Mouse (Mus musculus): ENCODE results near the gene Kcnd1. TPM values are rescaled to one million over a fixed set of nuclear protein-coding genes. Genes with fewer than 3 reads are reported as not detected.
A peak's percentile ranks its signal among the peaks of the same experiment; 100 is the strongest.

The Kcnd1 gene
- polyA plus RNA-seq, 1 experiment from 2014 or later: 1.6 TPM

DNA sequence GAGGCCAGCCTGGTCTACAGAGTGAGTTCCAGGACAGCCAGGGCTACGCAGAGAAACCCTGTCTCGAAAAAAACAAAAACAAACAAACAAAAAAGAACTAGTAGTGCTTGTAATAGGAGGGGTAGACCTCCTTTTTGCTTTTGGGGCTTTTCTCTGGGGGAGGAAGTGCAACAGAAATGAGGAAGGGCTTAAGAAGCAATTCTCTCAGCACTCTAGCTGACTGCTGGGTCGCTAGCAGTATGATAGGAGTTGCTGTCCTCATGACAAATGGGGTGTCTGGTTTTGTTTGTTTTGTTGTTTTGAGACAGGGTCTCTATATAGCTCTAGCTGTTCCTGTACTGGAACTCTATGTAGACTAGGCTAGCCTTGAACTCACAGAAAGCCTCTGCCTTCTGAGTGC is 42.5 kb downstream of the Kcnd1 start:
- no peaks in the 10 kb centered on the region for H3K9me3 ChIP-seq
- H3K27ac ChIP-seq: no peak overlapping the region
- H3K9ac ChIP-seq: no peak overlapping the region
- H3K4me2 ChIP-seq: no peak overlapping the region
- H3K36me3 ChIP-seq: no peaks in the 10 kb centered on the region
- no peak for ATAC-seq (ENCODE audit: borderline replicate concordance, extremely low read depth, low FRiP score, low TSS enrichment)
- H3K4me1 ChIP-seq: no peaks in the 10 kb centered on the region
- no peaks in the 10 kb centered on the region for H3K27me3 ChIP-seq
- WGBS: 74% methylated on average over 3 of the region's 3 CpGs
- no peak overlapping the region for H3K4me3 ChIP-seq

DNA sequence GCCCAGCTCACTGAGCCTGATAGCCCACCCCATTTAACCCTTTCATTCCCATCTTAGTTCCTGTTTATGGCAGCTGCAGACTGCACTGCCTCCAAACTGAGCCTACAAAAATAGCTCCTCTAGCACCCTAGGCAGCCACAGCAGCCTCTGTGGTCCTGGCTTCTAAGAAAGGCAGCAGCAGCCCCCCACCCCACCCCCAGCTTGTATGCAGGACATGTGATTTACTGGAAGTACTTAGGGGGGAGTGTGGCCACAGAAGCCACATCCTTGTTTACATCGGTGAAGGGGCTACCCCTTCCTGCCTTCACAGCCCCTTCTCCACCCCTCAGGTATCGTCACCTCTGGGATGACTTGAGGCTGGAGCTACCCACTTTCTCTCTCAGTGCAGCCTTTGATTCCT is 43.3 kb downstream of the Kcnd1 start:
- Histone ChIP-seq H3K27ac (no peak overlapping the region), H3K4me2 (no peak overlapping the region), H3K36me3 (no peaks in the 10 kb centered on the region), H3K27me3 (no peaks in the 10 kb centered on the region), H3K4me3 (no peak overlapping the region), H3K9me3 (no peaks in the 10 kb centered on the region), H3K4me1 (no peaks in the 10 kb centered on the region), H3K9ac (no peak overlapping the region)
- WGBS: 51% methylated on average over 2 of the region's 2 CpGs
- ATAC-seq (ENCODE audit: borderline replicate concordance, extremely low read depth, low FRiP score, low TSS enrichment): no peak

DNA sequence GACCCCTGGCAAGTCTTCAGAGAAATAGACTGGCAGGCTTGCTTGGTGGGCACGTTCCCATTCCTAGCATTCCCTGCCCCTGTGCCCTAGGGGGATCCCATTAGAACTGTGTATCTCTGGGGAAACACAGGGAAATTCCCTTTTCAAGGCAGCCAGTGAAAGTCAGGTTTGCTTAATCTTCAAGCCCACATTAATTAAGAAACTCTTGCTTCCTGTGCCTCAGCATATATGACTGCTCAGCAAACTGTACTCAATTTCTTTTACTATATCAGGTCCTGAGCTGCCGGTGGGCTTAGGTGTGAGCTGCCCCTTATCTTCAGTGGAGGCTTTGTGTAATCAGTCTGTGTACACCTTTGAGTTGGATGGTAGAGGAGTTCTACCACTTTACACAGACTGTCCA is 43.7 kb downstream of the Kcnd1 start:
- H3K4me2 ChIP-seq: no peak overlapping the region
- H3K4me3 ChIP-seq: no peak overlapping the region
- H3K4me1 ChIP-seq: no peaks in the 10 kb centered on the region
- no peaks in the 10 kb centered on the region for H3K27me3 ChIP-seq
- H3K9me3 ChIP-seq: no peaks in the 10 kb centered on the region
- no peak overlapping the region for H3K9ac ChIP-seq
- WGBS: 54% methylated on average over 2 of the region's 2 CpGs
- H3K36me3 ChIP-seq: no peaks in the 10 kb centered on the region
- no peak overlapping the region for H3K27ac ChIP-seq
- no peak for ATAC-seq (ENCODE audit: borderline replicate concordance, extremely low read depth, low FRiP score, low TSS enrichment)

DNA sequence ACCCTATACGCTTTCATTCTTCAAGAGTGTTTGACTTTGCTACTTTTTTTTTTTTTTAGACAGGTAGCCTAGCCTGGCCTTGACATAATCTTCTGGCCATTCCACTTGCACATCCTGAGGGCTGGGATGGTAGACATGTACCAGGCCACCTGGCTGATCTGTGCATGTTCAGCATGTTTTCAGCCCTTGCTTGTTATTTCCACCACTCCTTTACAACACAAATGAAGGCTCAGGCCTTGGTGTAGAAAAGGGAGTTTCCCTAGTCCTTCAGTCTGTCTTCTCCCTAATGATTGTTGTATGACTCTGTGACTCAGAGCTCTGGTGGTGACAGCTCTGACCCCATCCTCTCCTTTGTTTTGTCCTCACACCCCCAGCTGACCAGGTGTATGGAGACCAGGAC is 45.1 kb downstream of the Kcnd1 start:
- no peak overlapping the region for H3K9ac ChIP-seq
- WGBS: 63% methylated on average over 1 of the region's 1 CpGs
- no peaks in the 10 kb centered on the region for H3K4me1 ChIP-seq
- ATAC-seq (ENCODE audit: borderline replicate concordance, extremely low read depth, low FRiP score, low TSS enrichment): no peak
- H3K27me3 ChIP-seq: no peaks in the 10 kb centered on the region
- H3K4me2 ChIP-seq: no peak overlapping the region
- H3K36me3 ChIP-seq: peaks cover 10% of the 10 kb centered on the region; the same call in 1 of the 2 replicates
- H3K4me3 ChIP-seq: no peak overlapping the region
- H3K9me3 ChIP-seq: no peaks in the 10 kb centered on the region
- H3K27ac ChIP-seq: no peak overlapping the region

DNA sequence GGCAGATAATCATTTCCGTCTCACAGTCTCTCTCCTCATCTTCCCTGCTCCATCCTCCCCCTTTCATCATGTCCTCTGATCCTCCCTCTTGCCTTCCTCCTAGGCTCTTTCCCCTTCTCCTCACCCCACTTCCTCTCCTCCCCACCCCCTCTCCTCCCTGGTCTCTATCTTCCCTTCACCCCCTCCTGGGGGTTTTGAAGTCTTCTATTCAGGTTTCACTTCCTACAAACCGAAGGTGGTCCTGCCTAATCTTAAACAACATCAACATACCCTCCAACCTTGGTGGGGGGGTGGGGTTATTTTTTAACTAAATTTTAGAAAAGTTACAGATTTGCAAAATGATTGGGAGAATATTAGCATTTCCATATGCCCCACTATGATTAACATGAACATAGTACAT is 46.4 kb downstream of the Kcnd1 start:
- no peaks in the 10 kb centered on the region for H3K27me3 ChIP-seq
- 50% methylated on average over 2 of the region's 2 CpGs for WGBS
- no peak overlapping the region for H3K9ac ChIP-seq
- no peak overlapping the region for H3K4me3 ChIP-seq
- no peaks in the 10 kb centered on the region for H3K4me1 ChIP-seq
- no peak for ATAC-seq (ENCODE audit: borderline replicate concordance, extremely low read depth, low FRiP score, low TSS enrichment)
- peaks cover 14% of the 10 kb centered on the region; the same call in 1 of the 2 replicates for H3K36me3 ChIP-seq
- H3K4me2 ChIP-seq: no peak overlapping the region
- no peaks in the 10 kb centered on the region for H3K9me3 ChIP-seq
- no peak overlapping the region for H3K27ac ChIP-seq

DNA sequence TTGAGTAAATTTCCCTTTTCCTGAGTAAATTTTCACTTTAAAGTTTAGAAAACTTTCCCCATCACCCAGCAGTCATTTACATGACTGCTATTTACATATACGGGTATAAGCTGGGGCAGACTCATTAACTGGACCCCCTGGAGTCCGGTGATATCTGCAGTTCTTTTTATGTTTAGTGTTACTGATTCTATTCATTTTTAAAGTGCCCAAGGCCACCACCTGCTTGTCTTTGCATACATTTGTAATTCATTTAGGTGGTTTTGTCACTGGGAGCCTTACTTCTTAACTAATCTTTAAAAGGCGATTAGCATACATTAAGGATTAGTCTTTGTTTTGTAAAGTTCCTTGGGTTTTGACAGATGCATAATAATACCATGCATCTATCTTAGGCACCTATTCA is 47.7 kb downstream of the Kcnd1 start:
- 56% methylated on average over 3 of the region's 3 CpGs for WGBS
- no peak overlapping the region for H3K9ac ChIP-seq
- H3K36me3 ChIP-seq: peaks cover 18% of the 10 kb centered on the region; the same call in 1 of the 2 replicates
- no peak for ATAC-seq (ENCODE audit: borderline replicate concordance, extremely low read depth, low FRiP score, low TSS enrichment)
- no peaks in the 10 kb centered on the region for H3K27me3 ChIP-seq
- H3K4me3 ChIP-seq: no peak overlapping the region
- H3K4me1 ChIP-seq: no peaks in the 10 kb centered on the region
- no peak overlapping the region for H3K27ac ChIP-seq
- no peak overlapping the region for H3K4me2 ChIP-seq
- H3K9me3 ChIP-seq: no peaks in the 10 kb centered on the region

DNA sequence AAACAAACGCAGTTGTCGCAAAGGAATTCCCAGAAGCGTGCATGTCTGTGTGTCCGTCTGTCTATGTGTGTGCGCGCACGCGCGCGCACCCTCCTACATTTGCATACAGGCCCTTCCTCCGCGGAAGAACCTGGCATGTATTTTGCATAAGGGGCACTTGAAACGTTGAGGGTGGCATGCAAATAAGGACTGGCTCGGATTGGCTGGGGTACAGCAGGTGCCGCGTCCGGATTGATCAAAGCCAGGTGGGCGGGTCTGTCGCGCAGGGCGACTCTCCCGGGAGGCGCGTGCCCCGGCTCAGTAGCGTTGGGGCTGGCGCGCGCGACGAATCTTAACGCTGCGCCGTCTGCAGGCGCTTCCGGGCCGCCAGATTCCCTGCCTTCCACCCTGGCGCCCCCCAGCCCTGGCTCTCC is 55.9 kb downstream of the Kcnd1 start, which contains the start of gene Pim2:
Gene Pim2 (plus strand): TSS at position 256 of the 413 bp plus-strand sequence.
- peak within 1 kb of the TSS; percentile 37 for H3K9ac ChIP-seq
- 7% methylated on average over 34 of the region's 38 CpGs for WGBS
- no peaks in the 10 kb centered on the region for H3K27me3 ChIP-seq
- peak within 1 kb of the TSS; percentile 46 for H3K4me3 ChIP-seq
- no peaks in the 10 kb centered on the region for H3K9me3 ChIP-seq
- peaks cover 4% of the 10 kb centered on the region; the same call in 1 of the 2 replicates for H3K36me3 ChIP-seq
- no peak within 1 kb of the TSS for H3K27ac ChIP-seq
- peak; percentile 86 for ATAC-seq (ENCODE audit: borderline replicate concordance, extremely low read depth, low FRiP score, low TSS enrichment)
- H3K4me1 ChIP-seq: 0 out of 2 replicates have a peak, but pooled peaks cover 6% of the 10 kb centered on the region
- H3K4me2 ChIP-seq: peak within 1 kb of the TSS; percentile 82

DNA sequence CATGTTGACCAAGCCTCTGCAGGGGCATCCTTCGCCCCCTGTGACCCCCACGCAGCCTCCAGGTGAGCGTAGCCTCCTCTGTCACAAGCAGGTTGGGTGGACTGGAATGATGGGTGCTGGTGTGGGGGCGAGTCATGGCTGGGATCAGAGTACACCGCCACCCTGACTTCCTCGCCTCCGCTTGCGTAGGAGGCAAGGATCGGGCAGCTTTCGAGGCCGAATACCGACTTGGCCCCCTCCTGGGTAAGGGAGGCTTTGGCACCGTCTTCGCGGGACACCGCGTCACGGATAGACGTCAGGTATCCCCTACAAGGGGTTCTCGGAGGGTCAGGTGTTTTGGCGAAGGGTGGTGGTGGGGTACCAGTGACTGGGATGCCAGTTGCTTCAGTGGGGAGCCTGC is 56.4 kb downstream of the Kcnd1 start:
- peak overlapping the region; percentile 46 for H3K4me3 ChIP-seq
- H3K9me3 ChIP-seq: no peaks in the 10 kb centered on the region
- no peak overlapping the region for H3K27ac ChIP-seq
- H3K27me3 ChIP-seq: no peaks in the 10 kb centered on the region
- peak overlapping the region; percentile 82 for H3K4me2 ChIP-seq
- H3K9ac ChIP-seq: peak overlapping the region; percentile 37
- 34% methylated on average over 21 of the region's 21 CpGs for WGBS
- peaks cover 4% of the 10 kb centered on the region; the same call in 1 of the 2 replicates for H3K36me3 ChIP-seq
- ATAC-seq (ENCODE audit: borderline replicate concordance, extremely low read depth, low FRiP score, low TSS enrichment): peak; percentile 14; the same call in 1 of the 2 replicates
- 0 out of 2 replicates have a peak, but pooled peaks cover 6% of the 10 kb centered on the region for H3K4me1 ChIP-seq

DNA sequence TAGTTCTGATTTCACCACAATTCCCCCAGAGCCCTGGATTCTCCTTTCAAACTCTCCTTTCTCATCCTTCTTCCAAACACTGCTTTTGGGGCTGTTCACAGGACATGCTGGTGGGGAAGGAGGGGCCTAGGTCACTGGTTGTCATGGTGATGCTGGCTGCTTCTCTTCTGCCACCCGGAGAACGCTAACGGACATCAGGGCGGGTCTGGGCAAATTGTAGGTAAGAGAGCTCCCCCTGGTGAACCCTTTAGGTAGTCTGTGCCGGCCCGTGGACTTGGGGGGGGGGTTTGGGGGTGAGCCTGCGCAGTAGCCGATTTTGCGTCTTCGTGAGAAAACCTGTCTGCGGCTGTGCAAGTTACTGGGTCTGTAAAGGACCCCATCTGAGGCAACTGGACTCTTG is 57.7 kb downstream of the Kcnd1 start:
- Histone ChIP-seq H3K27ac (no peak overlapping the region), H3K9ac (no peak overlapping the region), H3K4me1 (0 out of 2 replicates have a peak, but pooled peaks cover 6% of the 10 kb centered on the region), H3K4me3 (no peak overlapping the region), H3K27me3 (no peaks in the 10 kb centered on the region), H3K4me2 (peak overlapping the region; percentile 82), H3K36me3 (no peaks in the 10 kb centered on the region), H3K9me3 (no peaks in the 10 kb centered on the region)
- peak; percentile 15; the same call in 1 of the 2 replicates for ATAC-seq (ENCODE audit: borderline replicate concordance, extremely low read depth, low FRiP score, low TSS enrichment)
- WGBS: 4% methylated on average over 11 of the region's 11 CpGs

DNA sequence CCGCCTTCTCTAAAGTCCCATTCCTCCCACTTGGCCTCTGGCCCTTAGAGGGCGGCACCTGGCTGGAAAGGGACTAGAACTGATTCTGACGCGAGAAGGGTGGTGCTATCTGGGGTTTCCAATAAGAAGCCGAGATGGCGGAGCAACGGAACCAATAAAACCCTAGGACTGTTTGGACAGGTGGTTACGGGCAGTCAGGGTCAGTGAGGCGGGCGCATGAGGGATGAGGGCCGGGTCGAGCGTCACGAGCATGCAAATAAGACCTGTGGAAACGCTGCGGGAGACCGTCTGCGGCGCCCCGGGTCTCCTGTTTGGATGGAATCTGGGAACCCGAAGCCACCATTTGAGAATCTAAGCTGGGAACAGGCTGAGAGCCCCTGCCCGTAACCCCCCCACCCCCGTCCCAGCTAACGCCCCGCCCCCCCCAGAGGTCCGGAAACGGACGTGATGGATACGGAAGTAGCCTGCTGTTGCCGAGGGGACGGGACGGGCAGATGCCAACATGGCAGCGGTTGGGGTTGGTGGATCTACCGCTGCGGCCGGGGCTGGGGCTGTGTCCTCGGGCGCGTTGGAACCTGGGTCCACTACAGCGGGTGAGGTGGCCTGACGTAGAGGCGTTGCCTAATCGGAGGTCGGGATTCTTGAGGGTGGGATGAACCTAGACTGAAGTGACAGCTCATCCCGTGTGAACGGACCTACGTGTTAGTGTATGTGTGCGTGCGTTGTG is 61.9 kb downstream of the Kcnd1 start, which contains the start of gene Slc35a2:
Gene Slc35a2 (plus strand): TSS at position 188 of the 727 bp plus-strand sequence.
- peak; percentile 92 for ATAC-seq (ENCODE audit: borderline replicate concordance, extremely low read depth, low FRiP score, low TSS enrichment)
- Histone ChIP-seq H3K27me3 (no peaks in the 10 kb centered on the region), H3K4me1 (0 out of 2 replicates have a peak, but pooled peaks cover 6% of the 10 kb centered on the region), H3K36me3 (no peaks in the 10 kb centered on the region), H3K4me2 (peak within 1 kb of the TSS; percentile 62), H3K4me3 (peak within 1 kb of the TSS; percentile 62), H3K27ac (peak within 1 kb of the TSS; percentile 85), H3K9ac (peak within 1 kb of the TSS; percentile 32), H3K9me3 (no peaks in the 10 kb centered on the region)
- WGBS: 7% methylated on average over 44 of the region's 49 CpGs

All from lung, embryonic 15.5 days (tissue).